Mouse (Mus musculus): ENCODE measurements around the gene Clk1. TPM values are rescaled to one million over a fixed set of nuclear protein-coding genes. Genes with fewer than 3 reads are reported as not detected.
"Not testable (repeated sequence)": the region's sequence is repeated elsewhere in the genome, so short reads cannot be mapped to it uniquely, and the experiment has no call there.

Gene Clk1
- polyA plus RNA-seq, 1 experiment from 2014 or later, result 179 TPM

DNA sequence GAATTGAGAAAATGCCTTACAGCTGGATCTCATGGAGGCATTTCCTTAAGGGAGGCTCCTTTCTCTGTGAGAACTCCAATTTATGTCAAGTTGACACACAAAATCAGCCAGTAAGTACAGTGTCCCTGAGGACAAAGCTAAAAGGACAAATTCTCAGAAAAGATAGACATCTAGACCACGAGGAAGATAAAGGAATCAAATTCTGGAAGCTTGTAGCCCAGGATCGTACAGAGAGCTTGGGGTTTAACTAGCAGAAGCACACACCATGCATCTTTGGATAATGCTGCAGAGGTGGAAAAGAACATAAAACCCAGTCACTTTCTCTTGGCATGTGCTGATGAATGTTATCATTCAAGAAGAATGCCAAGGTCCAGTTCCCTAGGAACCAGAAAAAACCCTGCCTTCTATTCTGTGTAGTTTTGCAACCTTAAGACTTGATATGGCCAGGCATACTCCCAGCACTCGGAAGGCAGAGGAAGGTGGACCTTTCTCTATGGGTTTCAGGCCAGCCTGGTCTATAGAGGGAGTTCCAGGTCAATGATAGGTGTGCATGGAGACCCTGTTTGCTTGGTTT is 48.2 kb downstream of the Clk1 start:
- WGBS, result 76% methylated on average over 3 of the region's 3 CpGs

DNA sequence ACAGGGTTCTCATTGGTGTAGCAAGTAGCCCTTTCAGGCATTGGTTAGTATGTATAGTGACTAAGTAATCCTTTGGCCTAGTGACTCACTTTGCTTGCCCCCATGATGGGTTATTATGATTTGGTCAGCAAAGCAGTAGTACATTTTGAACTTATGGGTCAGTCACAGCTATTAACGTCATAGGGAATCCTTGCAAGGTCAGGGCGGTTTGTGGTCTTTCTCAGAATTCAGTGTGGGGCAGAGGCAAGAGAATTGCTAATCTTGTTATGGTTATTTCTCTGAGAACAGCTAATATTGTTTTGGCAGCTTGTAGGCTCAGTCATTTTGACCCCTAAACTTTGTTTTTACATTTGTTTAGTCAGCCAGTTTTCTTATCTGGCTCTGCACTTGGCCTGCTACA is 49.6 kb downstream of the Clk1 start:
- H3K9me3 ChIP-seq (ENCODE audit: low read depth, low read length); H3K9ac ChIP-seq; H3K36me3 ChIP-seq (ENCODE audit: insufficient read depth); H3K4me1 ChIP-seq (ENCODE audit: insufficient read depth); H3K27me3 ChIP-seq (ENCODE audit: insufficient read depth, low read length); H3K4me2 ChIP-seq; H3K27ac ChIP-seq (ENCODE audit: low read depth); H3K4me3 ChIP-seq (ENCODE audit: low read depth, low read length); DNase-seq; ATAC-seq (ENCODE audit: insufficient read depth): not testable (repeated sequence)
- 74% methylated on average over 2 of the region's 2 CpGs for WGBS

More for the DNA sequence above, 48.2 kb downstream of the Clk1 start:
- no peak overlapping the region for H3K9ac ChIP-seq
- no peak overlapping the region for H3K4me2 ChIP-seq
- H3K9me3 ChIP-seq (ENCODE audit: low read depth, low read length), result no peaks in the 10 kb centered on the region
- H3K4me3 ChIP-seq (ENCODE audit: low read depth, low read length), result no peak overlapping the region
- no peaks in the 10 kb centered on the region for H3K4me1 ChIP-seq (ENCODE audit: insufficient read depth)
- H3K27ac ChIP-seq (ENCODE audit: low read depth), result no peak overlapping the region
- H3K27me3 ChIP-seq (ENCODE audit: insufficient read depth, low read length), result no peaks in the 10 kb centered on the region
- no peak for ATAC-seq (ENCODE audit: insufficient read depth)
- no peak for TF ChIP-seq CTCF (IDR thresholded peaks at IDR 0.05; ENCODE audit: low read depth)
- H3K36me3 ChIP-seq (ENCODE audit: insufficient read depth), result no peaks in the 10 kb centered on the region
- DNase-seq, result no peak

DNA sequence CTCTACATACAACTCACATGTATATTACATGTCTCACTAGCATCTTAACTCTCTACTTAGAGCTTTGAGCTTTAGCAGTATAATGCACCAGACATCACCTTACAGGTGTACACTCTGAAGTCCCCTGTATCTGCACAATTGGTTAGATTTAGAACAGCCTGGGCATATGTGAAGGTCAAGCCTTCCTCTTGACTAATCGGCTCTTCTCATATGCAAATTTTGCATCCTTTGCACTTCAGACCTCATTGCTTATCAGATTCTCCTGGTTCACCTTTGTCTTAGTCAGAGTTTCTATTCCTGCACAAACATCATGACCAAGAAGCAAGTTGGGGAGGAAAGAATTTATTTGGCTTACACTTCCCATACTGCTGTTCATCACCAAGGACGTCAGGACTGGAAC is 54.1 kb downstream of the Clk1 start:
- Histone ChIP-seq H3K4me1 (ENCODE audit: insufficient read depth) (no peaks in the 10 kb centered on the region), H3K9ac (no peak overlapping the region), H3K27ac (ENCODE audit: low read depth) (no peak overlapping the region), H3K36me3 (ENCODE audit: insufficient read depth) (no peaks in the 10 kb centered on the region), H3K4me3 (ENCODE audit: low read depth, low read length) (no peak overlapping the region), H3K4me2 (no peak overlapping the region), H3K27me3 (ENCODE audit: insufficient read depth, low read length) (no peaks in the 10 kb centered on the region), H3K9me3 (ENCODE audit: low read depth, low read length) (no peaks in the 10 kb centered on the region)
- ATAC-seq (ENCODE audit: insufficient read depth) (no peak), DNase-seq (no peak)
- no peak for TF ChIP-seq CTCF (IDR thresholded peaks at IDR 0.05; ENCODE audit: low read depth)
- WGBS, result 69% methylated on average over 2 of the region's 2 CpGs

DNA sequence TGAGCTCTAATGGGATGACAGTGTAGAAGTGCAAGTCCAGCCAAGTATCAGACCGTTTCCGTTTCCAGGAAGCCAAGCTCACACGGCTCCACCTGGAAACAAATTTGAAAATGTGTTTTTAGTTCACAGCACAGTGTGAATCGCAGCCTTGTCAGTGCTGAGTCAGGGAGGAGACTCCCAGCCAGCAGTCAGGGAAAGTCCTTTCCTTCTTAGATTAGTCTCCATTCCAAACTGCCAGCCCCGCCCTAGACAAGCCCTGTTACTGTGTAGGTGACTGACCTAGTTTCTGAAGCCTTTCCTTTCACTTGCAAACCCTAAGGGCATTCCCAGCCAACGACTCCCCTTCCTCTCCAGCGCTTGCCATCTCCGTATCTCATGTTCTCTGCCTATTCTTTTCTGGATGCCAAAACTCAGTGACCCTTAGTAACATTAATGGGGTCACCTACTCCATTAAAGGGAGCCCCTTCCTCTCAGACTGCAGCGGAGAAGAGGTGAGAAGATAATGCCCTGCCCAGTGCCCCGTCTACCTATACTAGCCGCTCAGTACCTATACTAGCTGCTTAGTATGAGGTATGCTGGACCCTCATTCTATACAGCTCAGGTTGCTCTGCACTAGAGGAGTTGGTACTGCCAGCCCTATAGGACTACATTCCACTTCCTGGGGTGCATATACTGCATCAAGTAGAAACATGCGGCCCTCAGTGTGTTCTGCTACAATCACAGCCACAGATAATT is 57.0 kb downstream of the Clk1 start:
- no peak overlapping the region for H3K4me2 ChIP-seq
- no peak overlapping the region for H3K27ac ChIP-seq (ENCODE audit: low read depth)
- H3K36me3 ChIP-seq (ENCODE audit: insufficient read depth), result no peaks in the 10 kb centered on the region
- 82% methylated on average over 12 of the region's 12 CpGs for WGBS
- no peaks in the 10 kb centered on the region for H3K27me3 ChIP-seq (ENCODE audit: insufficient read depth, low read length)
- H3K9ac ChIP-seq, result no peak overlapping the region
- DNase-seq, result no peak
- no peak overlapping the region for H3K4me3 ChIP-seq (ENCODE audit: low read depth, low read length)
- no peak for TF ChIP-seq CTCF (IDR thresholded peaks at IDR 0.05; ENCODE audit: low read depth)
- no peaks in the 10 kb centered on the region for H3K9me3 ChIP-seq (ENCODE audit: low read depth, low read length)
- peaks cover 3% of the 10 kb centered on the region; the same call in 1 of the 2 replicates for H3K4me1 ChIP-seq (ENCODE audit: insufficient read depth)
- ATAC-seq (ENCODE audit: insufficient read depth), result no peak

DNA sequence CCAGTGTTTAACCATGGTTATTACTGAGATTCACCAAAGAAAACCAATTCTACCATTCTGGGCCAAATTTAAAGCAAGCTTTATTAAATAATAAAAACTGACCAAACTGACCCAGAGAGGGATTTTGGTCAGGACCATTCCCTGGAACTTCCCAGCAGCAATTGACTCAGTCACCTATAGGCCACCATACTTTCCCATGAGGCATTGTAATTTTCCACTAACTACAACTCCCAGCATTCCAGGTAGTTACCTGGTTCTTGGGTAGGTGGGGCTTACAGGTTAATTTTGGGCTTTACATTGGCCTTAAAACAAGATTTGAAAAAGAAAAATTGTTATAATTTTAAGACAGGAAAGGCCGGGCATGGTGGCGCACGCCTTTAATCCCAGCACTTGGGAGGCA is 58.0 kb downstream of the Clk1 start:
- no peak for TF ChIP-seq CTCF (IDR thresholded peaks at IDR 0.05; ENCODE audit: low read depth)
- no peak for ATAC-seq (ENCODE audit: insufficient read depth)
- H3K9ac ChIP-seq, result no peak overlapping the region
- WGBS, result 99% methylated on average over 3 of the region's 3 CpGs
- H3K9me3 ChIP-seq (ENCODE audit: low read depth, low read length), result no peaks in the 10 kb centered on the region
- peaks cover 3% of the 10 kb centered on the region; the same call in 1 of the 2 replicates for H3K4me1 ChIP-seq (ENCODE audit: insufficient read depth)
- H3K36me3 ChIP-seq (ENCODE audit: insufficient read depth), result no peaks in the 10 kb centered on the region
- H3K27ac ChIP-seq (ENCODE audit: low read depth), result no peak overlapping the region
- no peak overlapping the region for H3K4me3 ChIP-seq (ENCODE audit: low read depth, low read length)
- no peaks in the 10 kb centered on the region for H3K27me3 ChIP-seq (ENCODE audit: insufficient read depth, low read length)
- H3K4me2 ChIP-seq, result no peak overlapping the region
- DNase-seq, result no peak

DNA sequence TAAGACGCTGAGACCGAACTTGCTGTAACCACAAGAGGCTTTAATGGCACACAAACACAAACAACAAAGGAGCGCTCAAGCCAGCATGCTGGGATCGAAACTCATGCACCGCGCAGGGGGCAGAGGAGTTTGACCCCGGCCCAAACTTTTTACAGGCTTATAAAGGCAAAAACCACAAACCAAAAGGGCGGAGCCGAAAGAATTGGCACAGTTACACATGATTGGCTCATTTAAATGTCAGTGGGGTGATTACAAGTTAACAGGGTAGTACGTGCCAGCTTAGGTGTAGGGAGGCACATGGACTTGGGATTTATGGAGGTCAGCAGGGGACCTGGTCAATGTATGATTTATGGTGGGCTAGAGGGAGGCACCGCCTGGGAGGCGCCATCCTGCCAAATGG is 59.3 kb downstream of the Clk1 start:
- peaks cover 3% of the 10 kb centered on the region; the same call in 1 of the 2 replicates for H3K4me1 ChIP-seq (ENCODE audit: insufficient read depth)
- H3K27ac ChIP-seq (ENCODE audit: low read depth), result no peak overlapping the region
- no peak for ATAC-seq (ENCODE audit: insufficient read depth)
- H3K4me3 ChIP-seq (ENCODE audit: low read depth, low read length), result no peak overlapping the region
- no peak overlapping the region for H3K4me2 ChIP-seq
- no peaks in the 10 kb centered on the region for H3K9me3 ChIP-seq (ENCODE audit: low read depth, low read length)
- no peak overlapping the region for H3K9ac ChIP-seq
- no peak for DNase-seq
- no peak for TF ChIP-seq CTCF (IDR thresholded peaks at IDR 0.05; ENCODE audit: low read depth)
- no peaks in the 10 kb centered on the region for H3K27me3 ChIP-seq (ENCODE audit: insufficient read depth, low read length)
- no peaks in the 10 kb centered on the region for H3K36me3 ChIP-seq (ENCODE audit: insufficient read depth)
- WGBS, result 94% methylated on average over 12 of the region's 12 CpGs

DNA sequence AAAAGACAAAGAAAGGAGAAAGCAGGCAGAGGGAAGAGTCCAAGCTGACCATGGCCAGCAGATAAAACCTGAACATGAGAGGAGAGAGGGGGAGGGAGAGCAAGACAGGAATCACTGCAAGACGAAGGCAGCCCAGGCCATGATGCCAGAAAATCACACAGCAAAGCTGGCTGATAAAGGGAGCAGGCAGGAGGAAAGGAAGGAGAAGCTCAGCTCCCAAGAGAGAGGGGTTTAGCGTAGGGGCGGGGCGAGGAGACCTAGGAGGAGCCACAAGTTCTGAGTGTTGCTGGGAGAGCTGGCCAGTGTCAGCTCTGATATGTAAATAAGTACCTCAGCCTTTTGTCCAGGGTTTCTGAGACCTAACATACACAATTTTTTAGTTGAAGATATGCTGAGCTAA is 61.6 kb downstream of the Clk1 start:
- no peaks in the 10 kb centered on the region for H3K36me3 ChIP-seq (ENCODE audit: insufficient read depth)
- no peak overlapping the region for H3K4me2 ChIP-seq
- H3K9ac ChIP-seq, result no peak overlapping the region
- WGBS, result 56% methylated on average over 4 of the region's 4 CpGs
- no peaks in the 10 kb centered on the region for H3K27me3 ChIP-seq (ENCODE audit: insufficient read depth, low read length)
- DNase-seq, result no peak
- H3K27ac ChIP-seq (ENCODE audit: low read depth), result no peak overlapping the region
- H3K4me1 ChIP-seq (ENCODE audit: insufficient read depth), result peaks cover 3% of the 10 kb centered on the region; the same call in 1 of the 2 replicates
- H3K9me3 ChIP-seq (ENCODE audit: low read depth, low read length), result no peaks in the 10 kb centered on the region
- no peak for TF ChIP-seq CTCF (IDR thresholded peaks at IDR 0.05; ENCODE audit: low read depth)
- ATAC-seq (ENCODE audit: insufficient read depth), result no peak
- H3K4me3 ChIP-seq (ENCODE audit: low read depth, low read length), result no peak overlapping the region

Other genes starting within 250 kb of the Clk1 start
- 0.22 TPM in 1 of 2 replicates, not detected in the other for gene Aox4, start 213.7 kb downstream of the Clk1 start, polyA plus RNA-seq (2014; fragmentation: Nextera tagmentation; extraction: Ambion mirVana)
- 0.03 TPM in 1 of 2 replicates, not detected in the other for gene Aox2, start 145.7 kb downstream of the Clk1 start, polyA plus RNA-seq (2014; fragmentation: Nextera tagmentation; extraction: Ambion mirVana)
- gene Bzw1, start 31.2 kb downstream of the Clk1 start, polyA plus RNA-seq (2014; fragmentation: Nextera tagmentation; extraction: Ambion mirVana), result 406 and 424 TPM in 2 replicates
- 53.0 and 53.8 TPM in 2 replicates for gene Nif3l1, start 21.1 kb upstream of the Clk1 start, polyA plus RNA-seq (2014; fragmentation: Nextera tagmentation; extraction: Ambion mirVana)
- gene Ppil3, start 21.4 kb upstream of the Clk1 start, polyA plus RNA-seq (2014; fragmentation: Nextera tagmentation; extraction: Ambion mirVana), result 51.1 and 61.5 TPM in 2 replicates
- 38.0 and 40.8 TPM in 2 replicates for gene Orc2, start 81.0 kb upstream of the Clk1 start, polyA plus RNA-seq (2014; fragmentation: Nextera tagmentation; extraction: Ambion mirVana)
- gene Fam126b, start 162.3 kb upstream of the Clk1 start, polyA plus RNA-seq (2014; fragmentation: Nextera tagmentation; extraction: Ambion mirVana), result 7.2 and 8.8 TPM in 2 replicates
- 159 and 176 TPM in 2 replicates for gene Ndufb3, start 162.3 kb upstream of the Clk1 start, polyA plus RNA-seq (2014; fragmentation: Nextera tagmentation; extraction: Ambion mirVana)

All from lung, embryonic 14.5 days (tissue).